Mouse (Mus musculus): ENCODE results near the gene Aldh9a1.

The Aldh9a1 gene

GRCm38 (mm10) chr1:167384156-167384555, 34.4 kb downstream of the Aldh9a1 start:
- peak; percentile 52 for DNase-seq (ENCODE audit: extremely low read depth, low read depth)

GRCm38 (mm10) chr1:167385211-167385610, 35.4 kb downstream of the Aldh9a1 start:
- DNase-seq (ENCODE audit: extremely low read depth, low read depth), result no peak

GRCm38 (mm10) chr1:167385636-167386035, 35.8 kb downstream of the Aldh9a1 start:
- no peak for DNase-seq (ENCODE audit: extremely low read depth, low read depth)

GRCm38 (mm10) chr1:167386466-167386865, 36.7 kb downstream of the Aldh9a1 start:
- no peak for DNase-seq (ENCODE audit: extremely low read depth, low read depth)

GRCm38 (mm10) chr1:167387310-167387709, 37.5 kb downstream of the Aldh9a1 start:
- DNase-seq (ENCODE audit: extremely low read depth, low read depth), result no peak

GRCm38 (mm10) chr1:167387796-167388195, 38.0 kb downstream of the Aldh9a1 start:
- DNase-seq (ENCODE audit: extremely low read depth, low read depth), result no peak

- no peak for DNase-seq (ENCODE audit: extremely low read depth, low read depth)
Measured at GRCm38 (mm10) chr1:167388571-167388970, 38.8 kb downstream of the Aldh9a1 start.

GRCm38 (mm10) chr1:167389584-167389983, 39.8 kb downstream of the Aldh9a1 start:
- DNase-seq (ENCODE audit: extremely low read depth, low read depth), result no peak

- no peak for DNase-seq (ENCODE audit: extremely low read depth, low read depth)
Measured at GRCm38 (mm10) chr1:167390381-167390780, 40.6 kb downstream of the Aldh9a1 start.

- no peak for DNase-seq (ENCODE audit: extremely low read depth, low read depth)
Measured at GRCm38 (mm10) chr1:167391241-167391640, 41.5 kb downstream of the Aldh9a1 start.

- DNase-seq (ENCODE audit: extremely low read depth, low read depth), result no peak
Measured at GRCm38 (mm10) chr1:167392031-167392640, 42.3 kb downstream of the Aldh9a1 start.

GRCm38 (mm10) chr1:167392687-167393086, 42.9 kb downstream of the Aldh9a1 start:
- DNase-seq (ENCODE audit: extremely low read depth, low read depth), result peak; percentile 77

- DNase-seq (ENCODE audit: extremely low read depth, low read depth), result peak; percentile 44
Measured at GRCm38 (mm10) chr1:167393281-167393680, 43.5 kb downstream of the Aldh9a1 start.

GRCm38 (mm10) chr1:167393683-167394492, 44.1 kb downstream of the Aldh9a1 start, which contains the start of gene Mgst3:
Gene Mgst3, minus strand, starts transcription at chr1:167393841.
- peak; percentile 90 for DNase-seq (ENCODE audit: extremely low read depth, low read depth)

GRCm38 (mm10) chr1:167405237-167405636, 55.4 kb downstream of the Aldh9a1 start:
- DNase-seq (ENCODE audit: extremely low read depth, low read depth), result no peak

GRCm38 (mm10) chr1:167409601-167410000, 59.8 kb downstream of the Aldh9a1 start:
- no peak for DNase-seq (ENCODE audit: extremely low read depth, low read depth)

GRCm38 (mm10) chr1:167411991-167412715, 62.4 kb downstream of the Aldh9a1 start:
- DNase-seq (ENCODE audit: extremely low read depth, low read depth), result no peak

GRCm38 (mm10) chr1:167414846-167415245, 65.1 kb downstream of the Aldh9a1 start:
- DNase-seq (ENCODE audit: extremely low read depth, low read depth), result no peak
